Comparison of ENCODE assay signal across 8 mouse cellular contexts in genomic region chr6:83087205-83087925, GRCm38 (mm10). TPM values are rescaled to one million over a fixed set of nuclear protein-coding genes. Genes with fewer than 3 reads are reported as not detected.
DNase-seq lines count a peak whose midpoint lies in the region; ATAC-seq lines count a peak whose summit lies in the region.

No protein-coding gene starts in this region.

- peak overlapping the region; percentile 45 for H3K4me3 ChIP-seq in heart, embryonic 15.5 days
- no peak overlapping the region; the same call in 1 of the 2 replicates for H3K4me3 ChIP-seq in midbrain, embryonic 14.5 days (replicated peaks; ENCODE audit: low read depth, low read length)

- peak overlapping the region; percentile 47 for H3K9ac ChIP-seq in heart, embryonic 15.5 days
- H3K9ac ChIP-seq in midbrain, embryonic 14.5 days (replicated peaks; ENCODE audit: low read length), result no peak overlapping the region

- H3K36me3 ChIP-seq in heart, embryonic 15.5 days, result peaks cover 2% of the 10 kb centered on the region
- H3K36me3 ChIP-seq in midbrain, embryonic 14.5 days (ENCODE audit: control insufficient read depth, insufficient read depth, low read length), result peaks cover 2% of the 10 kb centered on the region; the same call in 1 of the 2 replicates

- peak; percentile 71 for DNase-seq in MN1 (ENCODE audit: low spot score)
- peak; percentile 55 for DNase-seq in embryo, embryonic 11 days
- DNase-seq in kidney, postnatal 36 days, result peak; percentile 47 to 68
- no peak for DNase-seq in midbrain, embryonic 14.5 days
- DNase-seq in left cerebral cortex, adult 18-20 months (ENCODE audit: low spot score in 2 of 2), result no peak
- DNase-seq in layer of hippocampus, postnatal 14 days (ENCODE audit: low spot score in 2 of 2), result no peak

- WGBS in heart, embryonic 15.5 days, result 2% methylated on average over 47 of the region's 47 CpGs
- under 1% methylated on average over 47 of the region's 47 CpGs for whole genome bisulfite sequencing in midbrain, embryonic 14.5 days

- ATAC-seq in heart, embryonic 15.5 days (replicated peaks; ENCODE audit: insufficient number of reproducible peaks, insufficient read depth, low FRiP score, low read depth), result no peak
- ATAC-seq in midbrain, embryonic 14.5 days (ENCODE audit: low FRiP score, low TSS enrichment), result no peak
- ATAC-seq in monocyte, adult 5-6 weeks (replicated peaks; ENCODE audit: insufficient number of reproducible peaks, low FRiP score, low TSS enrichment, poor library complexity, severe bottlenecking), result no peak

- H3K4me2 ChIP-seq in heart, embryonic 15.5 days, result peak overlapping the region; percentile 67
- H3K4me2 ChIP-seq in midbrain, embryonic 14.5 days (ENCODE audit: low read length), result peak overlapping the region; percentile 25; the same call in 1 of the 2 replicates

- peaks cover 20% of the 10 kb centered on the region for H3K4me1 ChIP-seq in heart, embryonic 15.5 days (replicated peaks)
- no peaks in the 10 kb centered on the region for H3K4me1 ChIP-seq in midbrain, embryonic 14.5 days (ENCODE audit: control insufficient read depth, insufficient read depth, low read length)

- H3K27me3 ChIP-seq in heart, embryonic 15.5 days, result peaks cover 79% of the 10 kb centered on the region
- H3K27me3 ChIP-seq in midbrain, embryonic 14.5 days (ENCODE audit: control insufficient read depth, insufficient read depth, low read length), result peaks cover 82% of the 10 kb centered on the region

- H3K9me3 ChIP-seq in heart, embryonic 15.5 days (replicated peaks), result no peaks in the 10 kb centered on the region
- no peaks in the 10 kb centered on the region for H3K9me3 ChIP-seq in midbrain, embryonic 14.5 days (ENCODE audit: control insufficient read depth, low read length)

- H3K27ac ChIP-seq in heart, embryonic 15.5 days, result no peak overlapping the region
- H3K27ac ChIP-seq in midbrain, embryonic 14.5 days (replicated peaks; ENCODE audit: low read depth, low read length), result no peak overlapping the region

RNA-seq across cellular contexts. Expression of gene Lbx2, which starts 1.2 kb away (rescaled TPM):
- polyA plus RNA-seq in heart, embryonic 15.5 days (2015; fragmentation: Nextera tagmentation; extraction: Ambion mirVana), result 0.42 and 0.48 TPM in 2 replicates
- polyA plus RNA-seq in midbrain, embryonic 14.5 days (2014; fragmentation: Nextera tagmentation; extraction: Ambion mirVana), result not detected in 2 replicates
- not detected for total RNA-seq in left cerebral cortex, adult 18-20 months (2021)
- total RNA-seq in layer of hippocampus, postnatal 14 days (2021), result not detected
- not detected in 3 replicates for total RNA-seq in monocyte, adult 5-6 weeks (2017)

RNA-seq across cellular contexts. Expression of gene Pcgf1, which starts 9.7 kb away (rescaled TPM):
- 13.8 and 18.6 TPM in 2 replicates for polyA plus RNA-seq in heart, embryonic 15.5 days (2015; fragmentation: Nextera tagmentation; extraction: Ambion mirVana)
- 43.5 and 58.8 TPM in 2 replicates for polyA plus RNA-seq in midbrain, embryonic 14.5 days (2014; fragmentation: Nextera tagmentation; extraction: Ambion mirVana)
- total RNA-seq in left cerebral cortex, adult 18-20 months (2021), result 10 to 100 TPM; 27.0 to 30.3 TPM
- total RNA-seq in layer of hippocampus, postnatal 14 days (2021), result 10 to 100 TPM; 23.3 to 27.0 TPM
- 2.0 to 13.5 TPM (median 6.9 TPM) in 3 replicates for total RNA-seq in monocyte, adult 5-6 weeks (2017)

RNA-seq across cellular contexts. Expression of gene Ccdc142, which starts 14.0 kb away (rescaled TPM):
- 2.3 and 2.4 TPM in 2 replicates for polyA plus RNA-seq in heart, embryonic 15.5 days (2015; fragmentation: Nextera tagmentation; extraction: Ambion mirVana)
- polyA plus RNA-seq in midbrain, embryonic 14.5 days (2014; fragmentation: Nextera tagmentation; extraction: Ambion mirVana), result 4.2 and 6.2 TPM in 2 replicates
- 1 to 10 TPM; 3.7 to 6.2 TPM for total RNA-seq in left cerebral cortex, adult 18-20 months (2021)
- total RNA-seq in layer of hippocampus, postnatal 14 days (2021), result 10 to 100 TPM in 1 of 2 experiments, 1 to 10 TPM in 1; 6.8 to 11.7 TPM
- 0.48 to 12.5 TPM (median 1.5 TPM) in 3 replicates for total RNA-seq in monocyte, adult 5-6 weeks (2017)

RNA-seq across cellular contexts. Expression of gene Gm42688, which starts 14.1 kb away (rescaled TPM):
- polyA plus RNA-seq in heart, embryonic 15.5 days (2015; fragmentation: Nextera tagmentation; extraction: Ambion mirVana), result 1.9 and 2.6 TPM in 2 replicates
- 4.3 and 4.8 TPM in 2 replicates for polyA plus RNA-seq in midbrain, embryonic 14.5 days (2014; fragmentation: Nextera tagmentation; extraction: Ambion mirVana)
- 1 to 10 TPM; 5.0 to 5.4 TPM for total RNA-seq in left cerebral cortex, adult 18-20 months (2021)
- 1 to 10 TPM; 5.2 to 6.4 TPM for total RNA-seq in layer of hippocampus, postnatal 14 days (2021)
- 2.5 to 5.5 TPM (median 2.6 TPM) in 3 replicates for total RNA-seq in monocyte, adult 5-6 weeks (2017)

RNA-seq across cellular contexts. Expression of gene Tlx2, which starts 17.3 kb away (rescaled TPM):
- 0.37 and 1.5 TPM in 2 replicates for polyA plus RNA-seq in heart, embryonic 15.5 days (2015; fragmentation: Nextera tagmentation; extraction: Ambion mirVana)
- not detected in 2 replicates for polyA plus RNA-seq in midbrain, embryonic 14.5 days (2014; fragmentation: Nextera tagmentation; extraction: Ambion mirVana)
- total RNA-seq in left cerebral cortex, adult 18-20 months (2021), result not detected
- not detected for total RNA-seq in layer of hippocampus, postnatal 14 days (2021)
- not detected in 3 replicates for total RNA-seq in monocyte, adult 5-6 weeks (2017)

Comparison
In these comparisons a context has a peak if more than half of its experiments do, and no peak if none do; other contexts are left out.
1. DNase-seq: peak in MN1 (single experiment), embryo, embryonic 11 days (single experiment) and kidney, postnatal 36 days (2 of 2); none in midbrain, embryonic 14.5 days (single experiment), left cerebral cortex, adult 18-20 months (0 of 2) and layer of hippocampus, postnatal 14 days (0 of 2).